Mouse (Mus musculus) layer of hippocampus, postnatal 14 days (tissue): ENCODE measurements around the gene Sugp2. TPM values are rescaled to one million over a fixed set of nuclear protein-coding genes. Genes with fewer than 3 reads are reported as not detected.

Experiments used
- DNase-seq, 2 experiments: peaks; one replicate each; pipeline ENCODE4 v3.0.0; 2021 to 2022; ENCODE audit warnings: low spot score in 2 of 2, mixed read lengths in 1 of 2
- total RNA-seq, 2 experiments: library from RNA; stranded (reverse); gene quantifications; 2 replicates each; pipeline ENCODE4 v1.2.3; 2021

The Sugp2 gene
- total RNA-seq, 2 experiments from 2014 or later = 124 TPM

DNA sequence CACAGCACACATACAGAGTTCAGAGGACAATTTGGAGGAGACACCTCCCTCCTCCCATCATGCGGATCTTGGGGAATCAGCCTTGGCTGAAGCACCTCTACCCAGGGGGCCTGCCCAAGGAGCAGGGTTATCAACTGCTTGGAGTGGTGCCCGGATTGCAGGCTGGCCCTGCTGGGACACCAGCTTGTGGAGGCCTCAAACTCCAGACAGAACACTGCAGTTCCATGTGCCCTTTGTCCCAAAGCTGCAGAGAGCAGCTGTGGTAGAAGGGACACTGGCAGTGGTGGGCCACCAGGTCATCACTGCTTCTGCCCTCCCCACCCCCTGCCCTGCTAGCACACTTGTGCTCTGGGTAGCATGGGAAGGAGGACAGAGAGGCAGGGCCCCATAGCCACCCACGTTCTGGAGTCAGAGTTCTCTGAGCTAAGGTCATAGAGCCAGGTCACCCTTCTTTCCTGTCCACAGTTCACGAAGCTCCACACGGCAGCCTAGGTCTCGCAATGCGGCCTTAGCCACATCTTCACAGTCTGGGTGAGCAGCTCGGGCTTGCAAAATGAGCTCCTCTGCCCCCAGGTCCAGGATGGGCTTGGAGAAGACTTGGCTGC is 13.7 kb upstream of the Sugp2 start:
- DNase-seq = no peak

DNA sequence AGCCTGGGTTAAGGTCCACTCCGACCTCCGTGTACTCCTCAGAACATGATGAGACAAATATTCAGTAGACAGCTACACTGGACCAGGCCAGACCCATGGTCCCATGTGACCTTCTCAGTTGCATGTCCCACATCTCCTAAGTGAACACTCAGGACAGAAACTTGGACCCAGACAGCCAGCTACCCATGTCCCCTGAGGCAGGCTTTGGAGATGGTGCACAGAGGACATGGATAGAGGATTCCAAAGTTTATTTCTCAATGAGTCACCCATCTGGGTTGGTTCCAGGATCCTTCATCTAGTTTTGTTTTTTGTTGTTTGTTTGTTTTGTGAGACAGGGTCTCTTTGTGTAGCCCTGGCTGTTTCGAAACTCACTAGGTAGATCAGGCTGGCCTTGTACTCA is 13.1 kb upstream of the Sugp2 start:
- no peak for DNase-seq

DNA sequence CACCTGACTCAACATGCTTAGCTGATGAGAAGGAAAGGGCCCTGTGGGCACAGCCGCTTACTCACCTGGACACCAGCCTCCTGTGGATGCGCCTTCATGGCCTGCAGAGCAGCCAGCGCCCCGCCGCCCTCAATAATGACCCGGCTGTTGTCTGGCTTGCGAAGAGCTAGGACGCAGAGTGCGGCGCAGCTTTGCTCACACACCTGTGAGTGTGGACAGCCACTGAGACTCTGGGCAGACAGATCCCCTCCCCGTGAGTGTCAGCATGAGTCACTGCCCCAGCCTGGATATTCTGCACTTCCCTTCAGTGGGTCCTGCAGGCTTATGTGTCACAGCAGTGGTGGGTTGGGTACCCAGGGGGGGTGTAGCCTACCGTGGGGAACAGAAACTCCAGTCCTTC is 12.0 kb upstream of the Sugp2 start:
- no peak for DNase-seq

DNA sequence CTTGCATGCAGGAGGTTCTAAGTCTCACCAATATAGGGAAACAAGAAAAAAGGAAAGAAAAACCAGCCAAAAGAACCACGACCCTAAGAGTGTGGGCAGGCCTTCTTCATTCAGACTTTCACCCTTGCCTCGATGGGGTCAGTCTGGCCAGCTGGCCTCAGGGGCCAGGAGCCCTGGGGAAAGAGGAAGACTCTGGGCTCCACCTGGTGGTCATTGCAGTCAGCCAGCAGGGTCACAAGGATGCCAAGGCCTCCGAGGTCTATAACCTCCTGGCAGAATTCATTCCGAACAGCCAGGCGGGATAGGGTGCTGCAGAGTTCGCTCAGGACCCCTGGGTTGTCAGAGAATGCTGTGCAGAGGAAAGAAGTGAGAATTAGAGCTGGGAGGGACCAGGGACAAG is 10.7 kb upstream of the Sugp2 start:
- DNase-seq = no peak

DNA sequence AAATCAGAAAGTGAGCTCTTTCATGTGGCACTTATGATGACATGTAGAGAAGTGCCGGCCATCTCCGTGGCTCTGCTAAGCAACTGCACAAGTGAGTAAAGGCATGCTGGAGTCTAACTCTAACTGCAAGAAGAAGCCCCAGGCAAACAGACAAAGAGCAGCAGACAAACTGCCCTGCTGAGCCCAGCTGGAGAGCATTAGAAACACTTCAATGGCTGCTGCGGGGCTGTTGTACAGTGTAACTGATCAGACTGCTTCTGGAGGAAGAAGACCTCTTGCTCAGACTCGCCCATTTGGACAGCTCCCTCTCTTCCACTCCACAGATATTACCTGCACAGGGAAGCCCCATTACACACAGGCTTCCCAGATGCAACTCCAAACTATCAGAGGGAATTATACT is 6.0 kb upstream of the Sugp2 start:
- no peak for DNase-seq

DNA sequence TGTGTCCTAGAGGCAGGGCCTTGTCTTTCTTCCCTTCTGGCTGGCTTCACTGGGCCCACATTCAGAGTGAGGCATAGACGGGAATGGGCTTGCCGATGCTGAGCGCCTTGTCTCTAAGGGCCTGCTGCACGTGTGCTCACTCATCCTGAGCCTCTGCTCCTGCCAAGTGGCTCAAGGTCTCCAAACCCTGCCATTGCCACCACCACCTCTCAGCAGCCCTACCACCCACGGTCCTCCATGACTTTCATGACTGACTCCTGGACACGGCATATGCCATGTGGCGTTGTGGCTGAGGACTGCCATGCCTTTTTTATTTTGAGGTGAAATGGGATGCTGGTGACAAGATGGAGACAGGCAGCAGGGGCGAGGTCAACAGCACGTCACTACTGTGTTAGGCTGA is 3.2 kb upstream of the Sugp2 start:
- no peak for DNase-seq

DNA sequence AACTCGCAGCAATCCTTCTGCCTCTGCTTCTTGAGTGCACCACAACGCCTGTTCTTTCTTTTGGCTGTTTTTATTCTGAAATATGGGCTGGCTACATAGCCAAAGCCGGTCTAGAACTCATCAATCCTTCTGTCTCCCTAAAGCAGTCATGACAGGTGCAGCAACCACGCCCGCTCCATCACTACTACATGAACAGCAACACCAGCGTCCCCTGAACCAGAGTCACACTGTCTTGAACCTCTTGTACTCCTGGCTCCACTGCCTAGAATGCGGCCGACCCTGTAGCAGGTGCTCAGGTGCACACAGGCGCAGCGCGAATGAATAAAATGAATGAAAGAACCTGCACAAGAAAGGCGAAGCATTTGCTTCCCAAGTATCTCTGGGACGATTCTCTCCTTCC is 420 bp upstream of the Sugp2 start:
- DNase-seq = no peak

DNA sequence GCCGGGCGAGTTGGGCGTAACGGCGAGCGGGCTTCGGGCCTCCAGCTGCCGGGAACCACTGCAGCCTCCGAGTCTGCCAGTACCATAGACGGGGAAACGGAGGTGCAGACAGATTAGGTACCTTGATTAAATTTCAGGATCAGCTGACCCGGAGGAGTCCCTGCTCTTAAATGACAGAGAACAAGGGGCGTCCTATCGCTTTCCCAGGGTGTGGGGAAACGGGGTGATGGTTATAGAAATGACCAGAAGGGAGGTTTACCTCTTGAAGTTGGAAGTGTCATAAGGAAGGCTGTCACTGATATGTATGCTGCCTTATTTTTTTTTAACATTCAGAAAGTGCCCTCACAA is 729 bp downstream of the Sugp2 start:
- no peak for DNase-seq

DNA sequence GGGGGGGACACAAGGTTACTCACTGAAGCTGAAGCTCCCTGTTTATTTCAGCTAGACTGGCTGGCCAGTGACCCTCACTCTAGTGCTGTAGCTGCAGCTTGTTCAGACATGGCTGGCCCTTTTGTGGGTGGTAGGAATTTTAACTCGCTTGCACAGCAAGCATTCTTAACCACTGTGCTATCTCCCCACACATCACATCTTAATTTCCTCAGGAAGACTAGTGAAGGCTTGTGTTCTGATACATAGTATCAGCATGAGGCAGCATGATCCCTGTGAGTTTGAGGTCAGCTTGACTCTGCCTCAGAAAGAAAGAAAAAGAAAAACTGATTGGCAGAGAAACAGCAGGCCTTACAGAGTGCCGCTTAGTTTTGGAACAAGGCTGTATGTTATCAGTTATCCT is 3.8 kb downstream of the Sugp2 start:
- DNase-seq = no peak

DNA sequence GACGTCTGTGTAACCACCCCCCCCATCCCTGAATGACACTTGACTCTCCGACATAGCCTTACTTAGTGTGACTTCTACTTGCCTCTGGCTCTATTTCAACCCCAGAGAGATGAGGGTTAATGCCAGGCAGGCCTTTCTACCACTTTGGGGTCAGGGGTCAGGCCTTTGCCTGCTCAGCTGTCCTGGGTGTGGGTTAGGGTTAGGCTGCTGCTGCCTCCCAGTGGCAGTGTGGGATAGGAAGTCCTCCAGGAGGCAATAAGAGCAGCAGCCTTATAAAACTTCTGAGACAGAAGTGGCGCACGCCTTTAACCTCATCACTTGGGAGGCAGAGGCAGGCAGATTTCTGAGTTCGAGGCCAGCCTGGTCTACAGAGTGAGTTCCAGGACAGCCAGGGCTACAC is 6.6 kb downstream of the Sugp2 start:
- DNase-seq = no peak

DNA sequence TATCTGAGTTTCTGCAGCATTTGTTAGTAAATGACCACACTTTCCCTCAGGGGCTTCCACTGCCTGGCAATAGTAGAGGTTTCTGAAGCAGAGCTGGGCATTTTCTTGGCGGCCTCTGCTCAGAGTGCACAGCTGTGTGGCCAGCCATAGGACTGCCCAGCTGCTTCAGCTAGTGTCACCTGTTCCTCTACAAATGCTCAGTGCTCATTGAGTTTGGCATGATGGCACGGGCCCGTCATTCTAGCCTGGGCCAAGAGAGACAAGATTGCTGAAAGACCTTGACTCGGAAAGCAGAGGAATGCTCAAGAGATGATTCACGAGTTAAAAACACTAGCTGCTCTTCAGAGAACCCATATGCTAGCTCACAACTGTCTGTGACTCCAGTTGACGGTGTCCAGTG is 12.6 kb downstream of the Sugp2 start:
- DNase-seq = no peak

DNA sequence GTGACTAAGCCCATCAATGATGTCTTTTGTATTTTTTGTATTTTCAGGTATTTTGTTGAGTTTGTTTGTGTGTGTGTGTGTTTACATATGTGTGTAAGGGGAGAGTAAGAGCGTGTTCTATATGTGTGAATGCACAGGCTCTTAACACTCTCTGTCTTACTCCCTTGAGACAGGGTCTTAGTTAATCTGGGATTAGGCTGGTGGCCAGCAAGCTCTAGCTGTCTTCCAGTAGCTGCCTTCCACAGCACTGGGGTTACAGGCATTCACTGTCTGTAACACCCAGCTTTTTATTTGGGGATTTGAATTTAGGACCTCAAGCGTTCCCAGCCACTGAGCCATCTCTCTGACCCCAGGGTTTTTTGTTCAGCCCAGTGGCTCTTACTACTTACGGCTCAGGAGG is 13.8 kb downstream of the Sugp2 start:
- DNase-seq = no peak

DNA sequence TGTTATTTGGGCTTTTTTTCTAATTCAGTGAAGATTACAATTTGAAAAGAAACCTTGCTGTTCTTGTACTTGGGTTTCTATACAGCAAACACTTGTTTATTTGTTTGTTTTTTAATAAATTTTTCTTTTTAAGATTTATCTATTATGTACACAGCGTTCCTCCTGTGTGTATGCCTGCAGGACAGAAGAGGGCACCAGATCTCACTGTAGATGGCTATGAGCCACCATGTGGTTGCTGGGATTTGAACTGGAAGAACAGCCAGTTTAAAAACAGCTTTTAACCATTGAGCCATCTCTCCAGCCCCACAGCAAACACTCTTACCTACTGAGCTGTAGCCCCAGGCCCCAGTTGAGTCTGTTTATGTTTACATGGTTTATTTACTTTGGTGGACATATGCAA is 20.6 kb downstream of the Sugp2 start:
- DNase-seq = no peak

DNA sequence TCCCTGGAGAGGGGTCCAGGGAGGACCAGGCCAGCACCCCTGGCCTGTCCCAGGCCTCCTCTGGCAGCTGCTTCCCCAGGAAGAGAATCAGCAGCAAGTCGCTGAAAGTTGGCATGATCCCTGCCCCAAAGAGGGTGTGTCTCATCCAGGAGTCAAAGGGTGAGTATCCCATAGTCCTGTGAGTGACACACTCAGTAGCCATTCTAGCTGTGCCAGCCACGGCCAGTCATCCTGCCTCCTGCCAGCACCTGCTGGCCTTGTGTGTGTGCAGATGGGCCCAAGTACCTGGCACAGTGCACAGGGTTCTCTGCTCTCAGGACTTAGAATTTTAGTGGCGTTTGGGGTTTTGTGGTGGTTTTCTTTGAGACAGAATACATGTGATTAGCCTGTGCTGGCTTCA is 23.4 kb downstream of the Sugp2 start:
- no peak for DNase-seq

DNA sequence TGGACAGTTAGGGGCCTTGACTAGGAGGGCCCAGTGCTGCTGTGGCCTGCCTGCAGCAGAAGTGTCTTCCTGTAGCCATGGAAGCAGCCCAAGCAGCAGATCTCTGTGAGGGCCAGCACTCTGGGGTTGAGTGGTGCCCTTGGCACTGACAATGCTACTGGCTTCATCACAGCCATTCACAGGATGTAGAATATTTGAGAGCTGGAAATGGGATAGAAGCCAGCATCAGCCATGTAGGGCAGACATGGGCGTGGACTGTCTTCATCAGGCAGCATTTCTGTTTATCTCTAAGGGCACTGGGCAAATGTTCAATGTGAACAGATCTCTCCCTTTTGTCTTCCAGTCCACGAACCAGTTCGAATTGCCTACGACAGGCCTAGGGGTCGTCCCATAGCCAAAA is 24.6 kb downstream of the Sugp2 start:
- no peak for DNase-seq

DNA sequence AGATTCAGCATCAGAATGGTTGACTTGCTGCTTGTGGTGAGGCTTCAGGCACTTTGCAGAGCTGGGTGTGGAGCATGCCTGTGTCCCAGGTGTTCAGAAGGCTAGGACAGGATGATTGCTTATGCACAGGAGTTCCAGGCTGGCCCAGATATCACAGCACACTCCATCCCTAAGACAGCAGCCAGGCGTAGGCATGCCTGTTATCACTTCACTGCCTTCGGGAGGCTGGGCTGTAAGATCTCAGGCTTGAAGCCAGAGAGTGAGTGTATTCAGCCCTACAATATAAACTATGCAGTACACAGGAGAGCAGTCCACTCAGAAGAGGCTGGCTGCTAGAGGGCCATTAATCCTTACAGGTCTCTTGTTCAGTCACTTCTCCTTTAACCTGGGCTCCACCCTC is 25.0 kb downstream of the Sugp2 start:
- no peak for DNase-seq

DNA sequence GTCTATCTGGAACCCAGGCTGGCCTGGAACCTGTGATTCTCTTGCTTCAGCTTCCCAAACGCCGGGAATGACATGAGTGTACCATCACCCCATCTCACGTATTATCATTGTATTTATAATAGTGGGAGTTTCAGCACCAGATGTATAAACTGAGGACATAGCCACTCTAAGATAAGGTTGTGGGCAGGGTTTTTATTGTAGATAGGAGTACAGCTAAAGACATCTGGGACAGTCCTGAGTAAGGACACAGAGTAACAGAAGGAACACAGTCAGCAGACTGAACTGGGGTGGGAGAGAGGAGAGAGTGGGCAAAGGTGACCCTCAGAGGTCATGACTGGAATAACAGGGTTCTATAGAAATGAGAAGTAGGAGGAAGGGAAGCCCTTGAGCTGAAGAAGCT is 33.6 kb downstream of the Sugp2 start:
- no peak for DNase-seq

DNA sequence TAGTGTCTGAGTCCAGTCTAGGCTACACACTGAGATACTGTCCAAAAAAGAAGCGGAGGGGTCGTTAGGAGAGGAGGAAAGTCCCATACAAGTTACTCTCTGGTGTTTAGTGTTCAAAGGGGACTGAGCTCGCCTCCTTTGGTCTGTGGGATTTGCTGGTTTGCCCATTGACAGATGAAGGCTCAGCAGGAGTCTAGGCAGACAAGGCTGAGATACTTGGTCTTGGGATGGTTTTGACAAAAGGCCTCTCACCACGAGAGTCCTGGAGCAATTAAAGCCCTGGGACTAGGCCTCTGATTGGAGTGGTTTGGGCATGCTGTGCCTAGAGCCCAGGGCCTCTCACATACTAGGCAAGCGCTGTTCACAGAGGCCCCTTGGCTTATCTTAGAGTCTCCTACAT is 34.3 kb downstream of the Sugp2 start:
- no peak for DNase-seq

DNA sequence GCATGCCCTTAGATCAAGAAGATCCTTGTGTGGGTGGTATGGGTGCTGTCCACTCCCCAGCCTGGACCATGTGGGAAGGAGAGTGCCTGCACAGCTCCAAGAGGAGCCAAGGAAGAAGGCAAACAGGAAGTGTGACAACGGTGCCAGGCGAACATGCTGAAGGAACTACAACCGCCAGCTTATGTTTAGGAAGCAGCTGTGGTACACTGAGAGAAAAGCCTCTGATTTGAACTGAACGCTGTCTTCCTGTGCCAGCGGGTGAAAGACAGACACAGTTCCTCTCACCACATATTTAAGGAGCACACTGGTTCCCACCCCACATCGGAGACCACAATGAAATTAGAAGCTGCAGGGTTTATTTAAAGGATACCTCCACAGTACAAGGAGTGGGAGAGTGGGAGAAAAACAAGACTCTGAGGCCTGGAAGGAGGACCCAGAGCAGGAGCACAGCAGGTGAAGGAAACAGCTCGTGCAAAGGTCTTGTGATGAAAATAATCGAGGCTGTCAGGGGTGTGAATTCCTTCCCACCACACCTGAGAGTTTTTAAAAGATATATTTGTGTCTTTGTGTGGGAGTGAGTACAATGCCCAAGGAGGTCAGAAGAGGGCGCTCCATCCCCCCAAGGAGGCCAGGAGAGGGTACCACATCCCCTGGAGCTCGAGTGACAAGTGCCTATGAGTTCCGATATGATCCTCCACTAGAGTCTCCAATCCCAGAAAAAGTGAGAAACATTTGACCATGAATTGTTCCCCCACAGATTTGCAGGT is 35.0 kb downstream of the Sugp2 start:
- DNase-seq = peak; percentile 36 to 62

DNA sequence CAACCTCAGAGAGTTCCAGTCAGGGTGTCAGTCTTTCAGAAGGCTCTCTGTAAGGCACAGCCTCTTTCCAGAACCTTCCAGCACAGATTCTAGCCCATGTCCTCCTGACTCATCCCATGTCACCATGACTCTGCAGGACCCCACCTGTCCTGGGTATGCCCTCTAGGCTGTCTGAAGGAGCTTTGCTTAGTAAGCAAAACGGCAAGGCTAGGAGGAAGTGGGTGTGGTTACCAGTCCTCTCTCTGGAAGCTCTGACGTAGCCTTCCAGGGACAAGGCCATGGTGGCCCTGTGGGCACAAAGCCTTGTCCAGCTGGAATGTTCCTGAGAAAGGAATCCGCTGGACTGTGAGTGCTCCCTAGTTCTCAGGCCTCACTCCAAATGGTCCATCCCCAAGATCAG is 38.9 kb downstream of the Sugp2 start:
- no peak for DNase-seq

DNA sequence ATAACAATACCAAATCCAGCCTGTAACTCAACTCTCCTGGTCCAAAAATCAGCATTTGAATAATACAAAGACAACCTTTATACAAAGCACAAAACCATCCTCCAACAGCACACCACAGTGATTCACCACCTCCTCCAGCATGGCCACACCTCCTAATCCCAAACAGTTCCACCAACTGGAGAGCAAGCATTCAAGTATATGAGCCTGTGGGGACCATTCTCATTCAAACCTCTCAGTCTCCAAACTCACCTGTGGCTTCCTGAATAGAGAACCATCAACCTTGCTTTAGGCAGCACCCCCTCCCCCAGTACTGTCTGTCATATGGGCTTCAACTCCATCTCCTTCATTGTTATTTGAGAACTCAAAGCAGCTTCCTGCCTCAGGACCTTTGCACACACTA is 40.3 kb downstream of the Sugp2 start:
- DNase-seq = no peak

DNA sequence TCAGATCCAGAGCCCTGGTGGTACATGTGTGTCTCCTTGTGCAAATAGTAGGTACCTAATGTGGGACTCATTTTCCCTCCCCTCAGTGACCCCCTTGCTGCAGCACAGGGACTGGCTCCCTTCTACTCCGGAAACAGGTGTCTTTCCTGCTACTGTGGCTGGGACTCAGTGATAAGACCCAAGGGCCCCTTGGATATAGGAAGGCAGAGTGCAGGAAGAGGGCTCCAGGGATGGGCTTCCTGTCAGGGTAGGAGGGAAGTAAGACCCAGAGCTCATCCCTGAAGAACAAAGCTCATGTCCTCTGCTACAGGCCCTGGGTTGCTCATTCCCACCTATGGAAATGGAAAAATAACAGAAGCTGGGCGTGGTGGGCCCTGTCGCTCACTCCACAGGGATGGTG is 42.5 kb downstream of the Sugp2 start:
- DNase-seq = no peak

DNA sequence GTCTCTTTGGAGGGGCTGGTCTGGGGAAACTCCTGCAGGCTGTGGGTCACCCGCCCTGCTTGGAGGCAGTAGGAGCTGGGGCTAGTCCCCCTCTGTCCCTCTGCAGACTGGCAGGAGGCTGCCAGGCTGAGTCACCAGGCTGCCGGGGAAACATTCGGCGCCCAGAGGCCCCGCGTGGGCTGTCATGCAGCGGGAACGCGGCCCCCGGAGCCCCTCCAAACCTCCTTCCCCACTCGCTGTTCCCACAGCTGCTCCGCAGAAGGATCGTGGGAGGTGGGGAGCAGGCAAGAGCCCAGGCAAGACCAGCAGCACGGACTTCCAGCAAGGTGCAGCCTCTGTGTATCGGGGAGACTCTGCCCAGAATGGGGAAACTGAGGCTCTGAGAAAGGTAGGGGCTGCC is 44.1 kb downstream of the Sugp2 start:
- no peak for DNase-seq

DNA sequence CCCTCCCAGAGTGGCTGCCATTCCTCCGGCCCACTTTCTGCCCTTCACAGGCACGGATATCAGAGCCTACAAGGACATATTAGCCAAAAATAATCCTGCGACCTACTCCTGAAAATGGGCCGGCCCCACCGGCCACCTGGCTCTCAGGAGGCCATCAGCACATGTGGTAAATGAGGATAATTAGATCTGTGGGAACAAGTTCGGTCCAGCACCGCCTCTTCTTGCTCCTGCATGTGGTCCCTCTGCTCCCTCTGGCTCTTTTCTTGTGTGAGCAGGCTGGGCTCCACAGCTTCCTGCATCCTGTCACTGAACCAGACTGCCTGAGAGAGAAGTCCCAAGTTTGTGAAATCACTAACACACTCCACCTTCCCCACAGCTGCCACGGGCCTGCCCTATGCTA is 45.2 kb downstream of the Sugp2 start:
- no peak for DNase-seq
